In the genomic region with DNA sequence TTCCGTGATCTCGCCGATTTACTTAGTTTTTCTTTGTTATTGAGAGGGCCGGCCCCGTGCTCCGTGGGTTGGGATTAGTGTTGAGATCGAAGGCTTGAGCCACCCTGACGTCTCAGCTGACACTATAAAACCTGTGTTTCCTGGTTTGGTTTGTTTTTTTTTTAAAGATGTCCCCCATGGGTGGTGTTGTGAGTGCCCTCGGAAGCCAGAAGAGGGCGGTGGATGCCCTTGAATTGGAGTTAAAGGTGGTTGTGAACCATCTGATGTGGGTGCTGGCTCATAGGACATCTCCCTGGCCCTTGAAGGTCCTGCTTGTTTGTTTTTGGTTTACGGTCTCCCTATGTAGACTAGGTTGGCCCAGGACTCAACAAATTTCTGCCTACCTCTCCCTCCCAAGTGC, we compare ENCODE assay signal across 8 mouse cellular contexts. TPM values are rescaled to one million over a fixed set of nuclear protein-coding genes. Genes with fewer than 3 reads are reported as not detected.
A peak's percentile ranks its signal among the peaks of the same experiment; 100 is the strongest.
DNase-seq lines count a peak whose midpoint lies in the region; ATAC-seq lines count a peak whose summit lies in the region.

No protein-coding gene starts in this region.

- ATAC-seq in heart, embryonic 14.5 days (ENCODE audit: insufficient number of reproducible peaks, insufficient read depth, low FRiP score, low read depth): no peak
- ATAC-seq in forebrain, embryonic 13.5 days: no peak
- ATAC-seq in liver, embryonic 16.5 days (ENCODE audit: low read depth): no peak

- 9% methylated on average over 11 of the region's 11 CpGs for WGBS in heart, embryonic 14.5 days
- WGBS in forebrain, embryonic 13.5 days: 10% methylated on average over 11 of the region's 11 CpGs
- 8% methylated on average over 11 of the region's 11 CpGs for WGBS in liver, embryonic 16.5 days (ENCODE audit: insufficient replicate concordance)

- H3K9ac ChIP-seq in heart, embryonic 14.5 days (ENCODE audit: low read length): peak overlapping the region; percentile 95
- peak overlapping the region; percentile 92 for H3K9ac ChIP-seq in forebrain, embryonic 13.5 days
- peak overlapping the region; percentile 85 for H3K9ac ChIP-seq in liver, embryonic 16.5 days (ENCODE audit: low read depth, low read length)

- H3K36me3 ChIP-seq in heart, embryonic 14.5 days (ENCODE audit: control insufficient read depth, insufficient read depth, low read length): peaks cover 66% of the 10 kb centered on the region
- H3K36me3 ChIP-seq in forebrain, embryonic 13.5 days (ENCODE audit: poor library complexity, severe bottlenecking): peaks cover 67% of the 10 kb centered on the region
- H3K36me3 ChIP-seq in liver, embryonic 16.5 days (ENCODE audit: control insufficient read depth, insufficient read depth): peaks cover 30% of the 10 kb centered on the region

- DNase-seq in heart, adult 11 months: no peak
- peak; percentile 58 for DNase-seq in ES-CJ7 (ENCODE audit: low read depth, low spot score)
- DNase-seq in urinary bladder, postnatal 14 days (ENCODE audit: low spot score): no peak
- no peak for DNase-seq in adrenal gland, adult 2 months
- no peak for DNase-seq in thymus, postnatal 36 days

- peaks cover 9 to 16% of the 10 kb centered on the region in 2 experiments for H3K4me1 ChIP-seq in heart, embryonic 14.5 days (ENCODE audit: control insufficient read depth in 2 of 2, insufficient read depth in 2 of 2, low read length in 2 of 2)
- peaks cover 23% of the 10 kb centered on the region for H3K4me1 ChIP-seq in forebrain, embryonic 13.5 days
- peaks cover 29% of the 10 kb centered on the region for H3K4me1 ChIP-seq in liver, embryonic 16.5 days (ENCODE audit: control insufficient read depth, low read depth, low read length)

- H3K27me3 ChIP-seq in heart, embryonic 14.5 days (ENCODE audit: control insufficient read depth, insufficient read depth, low read length): no peaks in the 10 kb centered on the region
- H3K27me3 ChIP-seq in forebrain, embryonic 13.5 days: no peaks in the 10 kb centered on the region
- H3K27me3 ChIP-seq in liver, embryonic 16.5 days (ENCODE audit: control insufficient read depth, insufficient read depth, low read depth, low read length): no peaks in the 10 kb centered on the region

- H3K4me2 ChIP-seq in heart, embryonic 14.5 days (ENCODE audit: low read length): peak overlapping the region; percentile 95
- H3K4me2 ChIP-seq in forebrain, embryonic 13.5 days: peak overlapping the region; percentile 91
- peak overlapping the region; percentile 90 for H3K4me2 ChIP-seq in liver, embryonic 16.5 days (ENCODE audit: low read depth, low read length)

- H3K4me3 ChIP-seq in heart, embryonic 14.5 days (ENCODE audit: control insufficient read depth in 1 of 2, insufficient read depth in 1 of 2, low read depth in 1 of 2, low read length in 2 of 2): peak overlapping the region; percentile 64 to 98
- H3K4me3 ChIP-seq in forebrain, embryonic 13.5 days: peak overlapping the region; percentile 98
- peak overlapping the region; percentile 92 for H3K4me3 ChIP-seq in liver, embryonic 16.5 days (ENCODE audit: low read depth, low read length)

- no peaks in the 10 kb centered on the region for H3K9me3 ChIP-seq in heart, embryonic 14.5 days (ENCODE audit: control insufficient read depth, low read length)
- H3K9me3 ChIP-seq in forebrain, embryonic 13.5 days (replicated peaks): no peaks in the 10 kb centered on the region
- H3K9me3 ChIP-seq in liver, embryonic 16.5 days (replicated peaks; ENCODE audit: control insufficient read depth, low read length): no peaks in the 10 kb centered on the region

- peak overlapping the region in 1 of 2 experiments; percentile 97; a peak in 3 of 4 replicates for H3K27ac ChIP-seq in heart, embryonic 14.5 days (replicated peaks in 1 of 2; ENCODE audit: control insufficient read depth in 1 of 2, insufficient read depth in 1 of 2, low read depth in 2 of 2, low read length in 2 of 2)
- peak overlapping the region; percentile 93; the same call in 1 of the 2 replicates for H3K27ac ChIP-seq in forebrain, embryonic 13.5 days
- peak overlapping the region; percentile 91 for H3K27ac ChIP-seq in liver, embryonic 16.5 days (ENCODE audit: low read length)

RNA-seq across cellular contexts. Expression of a gene that starts 0.5 kb away (rescaled TPM):
- polyA plus RNA-seq in heart, embryonic 14.5 days (2014; fragmentation: Nextera tagmentation; extraction: Ambion mirVana): 453 and 486 TPM in 2 replicates
- 479 and 496 TPM in 2 replicates for polyA plus RNA-seq in forebrain, embryonic 13.5 days (2015; fragmentation: Nextera tagmentation; extraction: Ambion mirVana)
- 189 and 214 TPM in 2 replicates for polyA plus RNA-seq in liver, embryonic 16.5 days (2015; fragmentation: Nextera tagmentation; extraction: Ambion mirVana)
- total RNA-seq in adrenal gland, adult 2 months (2021): 100 to 1,000 TPM; 138 to 155 TPM
- 99.6 and 110 TPM in 2 replicates for polyA plus RNA-seq in adrenal gland, adult 2 months (2012; rRNA removed)

RNA-seq across cellular contexts. Expression of a gene that starts 0.9 kb away (rescaled TPM):
- 37.4 and 42.1 TPM in 2 replicates for polyA plus RNA-seq in heart, embryonic 14.5 days (2014; fragmentation: Nextera tagmentation; extraction: Ambion mirVana)
- polyA plus RNA-seq in forebrain, embryonic 13.5 days (2015; fragmentation: Nextera tagmentation; extraction: Ambion mirVana): 64.3 and 69.5 TPM in 2 replicates
- 22.4 and 23.5 TPM in 2 replicates for polyA plus RNA-seq in liver, embryonic 16.5 days (2015; fragmentation: Nextera tagmentation; extraction: Ambion mirVana)
- 10 to 100 TPM; 22.5 to 23.7 TPM for total RNA-seq in adrenal gland, adult 2 months (2021)
- polyA plus RNA-seq in adrenal gland, adult 2 months (2012; rRNA removed): 22.2 and 27.2 TPM in 2 replicates

RNA-seq across cellular contexts. Expression of a gene that starts 18.1 kb away (rescaled TPM):
- polyA plus RNA-seq in heart, embryonic 14.5 days (2014; fragmentation: Nextera tagmentation; extraction: Ambion mirVana): 0.92 and 0.95 TPM in 2 replicates
- 1.5 and 1.9 TPM in 2 replicates for polyA plus RNA-seq in forebrain, embryonic 13.5 days (2015; fragmentation: Nextera tagmentation; extraction: Ambion mirVana)
- 0.57 TPM in 1 of 2 replicates, not detected in the other for polyA plus RNA-seq in liver, embryonic 16.5 days (2015; fragmentation: Nextera tagmentation; extraction: Ambion mirVana)
- 1 to 10 TPM; 1.1 to 3.2 TPM for total RNA-seq in adrenal gland, adult 2 months (2021)
- polyA plus RNA-seq in adrenal gland, adult 2 months (2012; rRNA removed): 1.9 and 6.1 TPM in 2 replicates

RNA-seq across cellular contexts. Expression of a gene that starts 21.0 kb away (rescaled TPM):
- polyA plus RNA-seq in heart, embryonic 14.5 days (2014; fragmentation: Nextera tagmentation; extraction: Ambion mirVana): 39.5 and 39.6 TPM in 2 replicates
- polyA plus RNA-seq in forebrain, embryonic 13.5 days (2015; fragmentation: Nextera tagmentation; extraction: Ambion mirVana): 85.3 and 88.4 TPM in 2 replicates
- polyA plus RNA-seq in liver, embryonic 16.5 days (2015; fragmentation: Nextera tagmentation; extraction: Ambion mirVana): 23.8 and 25.8 TPM in 2 replicates
- total RNA-seq in adrenal gland, adult 2 months (2021): 10 to 100 TPM; 72.2 to 88.9 TPM
- polyA plus RNA-seq in adrenal gland, adult 2 months (2012; rRNA removed): 5.4 and 8.1 TPM in 2 replicates

RNA-seq across cellular contexts. Expression of a gene that starts 31.9 kb away (rescaled TPM):
- polyA plus RNA-seq in heart, embryonic 14.5 days (2014; fragmentation: Nextera tagmentation; extraction: Ambion mirVana): not detected in 2 replicates
- not detected in 2 replicates for polyA plus RNA-seq in forebrain, embryonic 13.5 days (2015; fragmentation: Nextera tagmentation; extraction: Ambion mirVana)
- not detected in 2 replicates for polyA plus RNA-seq in liver, embryonic 16.5 days (2015; fragmentation: Nextera tagmentation; extraction: Ambion mirVana)
- not detected for total RNA-seq in adrenal gland, adult 2 months (2021)
- polyA plus RNA-seq in adrenal gland, adult 2 months (2012; rRNA removed): not detected in 2 replicates
